Mouse (Mus musculus) erythroid progenitor cell, adult 5-6 weeks (primary cell): ENCODE measurements around the gene Reck. TPM values are rescaled to one million over a fixed set of nuclear protein-coding genes. Genes with fewer than 3 reads are reported as not detected.

Source experiments
- ATAC-seq: replicated peaks from 2 replicates; pipeline ENCODE4 v1.8.0; 2016; ENCODE audit warnings: moderate number of reproducible peaks, mild to moderate bottlenecking, moderate TSS enrichment, inconsistent platforms; ENCODE audit not compliant: poor library complexity, low FRiP score, severe bottlenecking
- total RNA-seq, 2 experiments: library from RNA; stranded (forward) in 1 of 2; stranded (reverse) in 1 of 2; fragments of 150-400 nt in 1 of 2; fragments of 186-747, 209-891 nt in 1 of 2; gene quantifications; 2 replicates each; pipeline versions ENCODE4 v1.2.3 to v1.2.4; 2015 to 2017; ENCODE audit warnings: low replicate concordance in 2 of 2

The Reck gene
- 0.36 and 7.1 TPM in 2 replicates for total RNA-seq (2015; ENCODE audit: low replicate concordance)
- total RNA-seq (2017; ENCODE audit: low replicate concordance), result not detected in 2 replicates

GRCm38 (mm10) chr4:43875160-43875918 lies at the start of gene Reck:
Gene Reck (plus strand): TSS chr4:43875530.
- peak; percentile 68 for ATAC-seq

GRCm38 (mm10) chr4:43828806-43829205 lies 46.5 kb upstream of the Reck start:
- no peak for ATAC-seq

GRCm38 (mm10) chr4:43832031-43832430 lies 43.3 kb upstream of the Reck start:
- ATAC-seq, result no peak

- no peak for ATAC-seq
Observed at GRCm38 (mm10) chr4:43833752-43834151, 41.6 kb upstream of the Reck start.

GRCm38 (mm10) chr4:43834749-43835148 lies 40.6 kb upstream of the Reck start:
- ATAC-seq, result no peak

- no peak for ATAC-seq
Observed at GRCm38 (mm10) chr4:43838326-43838725, 37.0 kb upstream of the Reck start.

GRCm38 (mm10) chr4:43840101-43840500 lies 35.2 kb upstream of the Reck start, which contains the start of gene Olfr157:
Gene Olfr157 (minus strand): TSS chr4:43840201.
- no peak for ATAC-seq

GRCm38 (mm10) chr4:43851265-43851664 lies 24.1 kb upstream of the Reck start, which contains the start of gene Olfr155:
Gene Olfr155 (plus strand): TSS chr4:43851565.
- no peak for ATAC-seq

GRCm38 (mm10) chr4:43854101-43854500 lies 21.2 kb upstream of the Reck start:
- ATAC-seq, result no peak

- no peak for ATAC-seq
Observed at GRCm38 (mm10) chr4:43859886-43860285, 15.4 kb upstream of the Reck start.

- 0 out of 2 replicates have a peak, but pooled peaks have one; percentile 34 for ATAC-seq
Observed at GRCm38 (mm10) chr4:43860744-43861519, 14.4 kb upstream of the Reck start.

GRCm38 (mm10) chr4:43863298-43863697 lies 12.0 kb upstream of the Reck start:
- no peak for ATAC-seq

- ATAC-seq, result no peak
Observed at GRCm38 (mm10) chr4:43869821-43870220, 5.5 kb upstream of the Reck start.

GRCm38 (mm10) chr4:43874501-43874900 lies 829 bp upstream of the Reck start:
- ATAC-seq, result no peak

- no peak for ATAC-seq
Observed at GRCm38 (mm10) chr4:43875919-43876411, 635 bp downstream of the Reck start.

GRCm38 (mm10) chr4:43877230-43877629 lies 1.9 kb downstream of the Reck start:
- no peak for ATAC-seq

GRCm38 (mm10) chr4:43878121-43878776 lies 2.9 kb downstream of the Reck start:
- no peak for ATAC-seq

GRCm38 (mm10) chr4:43879566-43879965 lies 4.2 kb downstream of the Reck start:
- no peak for ATAC-seq

GRCm38 (mm10) chr4:43884196-43884595 lies 8.9 kb downstream of the Reck start:
- ATAC-seq, result no peak

GRCm38 (mm10) chr4:43891247-43891646 lies 15.9 kb downstream of the Reck start:
- no peak for ATAC-seq
